Mouse (Mus musculus): Measurements from ENCODE around the gene Fbxl17. TPM values are rescaled to one million over a fixed set of nuclear protein-coding genes. Genes with fewer than 3 reads are reported as not detected.

The Fbxl17 gene
- total and polyA plus RNA-seq, 2 experiments from 2014 or later, result 10.7 to 32.0 TPM

DNA sequence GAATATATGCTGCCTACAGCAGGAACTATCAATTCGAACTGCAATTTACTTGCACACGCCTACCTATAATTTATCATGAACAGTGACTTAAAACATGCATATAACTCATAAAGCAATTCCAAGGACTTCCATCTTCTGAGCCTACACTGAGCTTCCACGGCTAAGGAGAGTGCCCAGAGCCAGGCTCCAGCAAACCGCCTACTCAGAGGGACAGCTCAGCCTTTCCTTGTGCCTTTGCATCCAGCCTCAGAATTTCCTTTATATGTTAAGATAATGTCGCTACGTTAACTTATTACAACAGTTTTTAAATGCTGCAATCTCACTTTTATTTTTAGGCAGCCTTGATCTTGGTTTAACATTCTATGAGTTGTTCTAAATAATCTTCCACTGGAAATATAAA, 80.3 kb downstream of the Fbxl17 start:
- Histone ChIP-seq H3K27ac (ENCODE audit: low read depth, low read length) (no peak overlapping the region), H3K4me1 (ENCODE audit: insufficient read depth) (no peaks in the 10 kb centered on the region), H3K4me3 (ENCODE audit: low read depth, low read length) (no peak overlapping the region), H3K36me3 (ENCODE audit: insufficient read depth) (no peaks in the 10 kb centered on the region), H3K9ac (no peak overlapping the region), H3K27me3 (ENCODE audit: insufficient read depth, low read length) (no peaks in the 10 kb centered on the region), H3K4me2 (ENCODE audit: low read depth) (no peak overlapping the region), H3K9me3 (ENCODE audit: low read length) (no peaks in the 10 kb centered on the region)
- 92% methylated on average over 6 of the region's 6 CpGs for WGBS
- no peak for ATAC-seq
- no peak for DNase-seq
- TF ChIP-seq CTCF (IDR thresholded peaks at IDR 0.05; ENCODE audit: low read depth), result no peak

DNA sequence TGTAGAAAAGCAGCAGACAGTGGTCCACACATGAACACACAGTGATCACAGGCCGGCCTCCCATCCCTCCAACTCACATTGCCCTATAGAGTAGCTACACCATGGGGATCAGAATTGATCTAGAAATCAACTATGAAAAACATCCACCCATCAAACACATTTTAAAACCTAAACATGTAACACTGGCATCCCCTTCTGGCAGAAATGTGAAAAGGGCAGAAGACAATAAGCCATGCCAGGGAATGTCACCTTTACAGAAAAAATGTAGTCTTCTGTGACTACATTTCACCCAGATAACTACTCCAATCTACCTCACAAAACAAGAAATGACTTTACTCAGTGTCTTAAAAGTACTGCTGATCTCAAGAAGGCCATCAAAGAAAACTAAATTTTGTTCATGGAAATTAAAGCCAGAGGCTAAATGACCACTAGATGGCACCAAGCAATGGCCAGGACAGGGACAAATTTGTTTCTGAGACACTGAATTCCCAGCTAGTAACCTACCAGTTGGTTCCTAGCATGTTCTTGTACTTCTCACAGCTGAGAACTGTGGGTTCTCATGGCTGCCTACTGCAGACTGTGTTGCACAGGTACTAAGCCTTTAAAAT, 85.7 kb downstream of the Fbxl17 start:
- H3K27me3 ChIP-seq (ENCODE audit: insufficient read depth, low read length), result no peaks in the 10 kb centered on the region
- peak; percentile 58 for TF ChIP-seq CTCF (IDR thresholded peaks at IDR 0.05; ENCODE audit: low read depth)
- 92% methylated on average over 1 of the region's 1 CpGs for WGBS
- no peak overlapping the region for H3K9ac ChIP-seq
- peak; percentile 22 for DNase-seq
- no peaks in the 10 kb centered on the region for H3K36me3 ChIP-seq (ENCODE audit: insufficient read depth)
- no peak overlapping the region for H3K4me2 ChIP-seq (ENCODE audit: low read depth)
- H3K9me3 ChIP-seq (ENCODE audit: low read length), result no peaks in the 10 kb centered on the region
- no peak overlapping the region for H3K27ac ChIP-seq (ENCODE audit: low read depth, low read length)
- H3K4me1 ChIP-seq (ENCODE audit: insufficient read depth), result no peaks in the 10 kb centered on the region
- no peak overlapping the region for H3K4me3 ChIP-seq (ENCODE audit: low read depth, low read length)
- no peak for ATAC-seq

- DNase-seq (no peak), ATAC-seq (no peak)
- Histone ChIP-seq H3K4me1 (ENCODE audit: insufficient read depth) (no peaks in the 10 kb centered on the region), H3K27me3 (ENCODE audit: insufficient read depth, low read length) (no peaks in the 10 kb centered on the region), H3K4me3 (ENCODE audit: low read depth, low read length) (no peak overlapping the region), H3K9ac (no peak overlapping the region), H3K27ac (ENCODE audit: low read depth, low read length) (no peak overlapping the region), H3K4me2 (ENCODE audit: low read depth) (no peak overlapping the region), H3K36me3 (ENCODE audit: insufficient read depth) (no peaks in the 10 kb centered on the region), H3K9me3 (ENCODE audit: low read length) (no peaks in the 10 kb centered on the region)
- TF ChIP-seq CTCF (IDR thresholded peaks at IDR 0.05; ENCODE audit: low read depth), result no peak
- WGBS, result 89% methylated on average over 3 of the region's 3 CpGs
Measured at GRCm38 (mm10) chr17:63411564-63411963, 88.3 kb downstream of the Fbxl17 start.

- no peak for ATAC-seq
- 97% methylated on average over 2 of the region's 2 CpGs for WGBS
Measured at GRCm38 (mm10) chr17:63410101-63410500, 89.7 kb downstream of the Fbxl17 start.

DNA sequence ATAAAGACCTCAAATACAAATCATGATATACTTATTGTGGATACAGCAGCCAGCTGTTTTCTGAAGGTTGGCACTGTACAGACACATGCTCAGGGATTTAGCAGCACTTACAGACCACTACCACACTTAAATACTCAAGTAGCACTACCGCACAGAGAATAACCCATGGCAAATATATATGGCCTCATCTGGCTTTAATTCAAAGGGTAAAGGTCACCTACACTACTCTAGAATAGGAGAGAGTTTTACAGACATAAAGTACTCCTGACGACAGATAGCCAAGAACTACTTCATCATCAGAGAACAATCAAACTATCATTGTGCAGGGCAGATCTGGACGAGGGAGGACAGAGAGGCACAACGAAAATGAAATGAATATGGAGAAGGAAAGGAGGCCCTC, 93.9 kb downstream of the Fbxl17 start:
- H3K4me2 ChIP-seq (ENCODE audit: low read depth), result no peak overlapping the region
- peaks cover 3% of the 10 kb centered on the region; the same call in 1 of the 2 replicates for H3K4me1 ChIP-seq (ENCODE audit: insufficient read depth)
- no peak overlapping the region for H3K27ac ChIP-seq (ENCODE audit: low read depth, low read length)
- no peak for TF ChIP-seq CTCF (IDR thresholded peaks at IDR 0.05; ENCODE audit: low read depth)
- DNase-seq (no peak), ATAC-seq (no peak)
- WGBS, result 74% methylated on average over 4 of the region's 4 CpGs
- H3K36me3 ChIP-seq (ENCODE audit: insufficient read depth), result no peaks in the 10 kb centered on the region
- no peak overlapping the region for H3K9ac ChIP-seq
- no peaks in the 10 kb centered on the region for H3K27me3 ChIP-seq (ENCODE audit: insufficient read depth, low read length)
- H3K9me3 ChIP-seq (ENCODE audit: low read length), result no peaks in the 10 kb centered on the region
- no peak overlapping the region for H3K4me3 ChIP-seq (ENCODE audit: low read depth, low read length)

More at GRCm38 (mm10) chr17:63410101-63410500, 89.7 kb downstream of the Fbxl17 start:
- no peak overlapping the region for H3K27ac ChIP-seq (ENCODE audit: low read depth, low read length)
- H3K9me3 ChIP-seq (ENCODE audit: low read length), result no peaks in the 10 kb centered on the region
- H3K9ac ChIP-seq, result no peak overlapping the region
- no peaks in the 10 kb centered on the region for H3K27me3 ChIP-seq (ENCODE audit: insufficient read depth, low read length)
- no peak for DNase-seq
- H3K4me3 ChIP-seq (ENCODE audit: low read depth, low read length), result no peak overlapping the region
- H3K4me2 ChIP-seq (ENCODE audit: low read depth), result no peak overlapping the region
- no peak for TF ChIP-seq CTCF (IDR thresholded peaks at IDR 0.05; ENCODE audit: low read depth)
- 0 out of 2 replicates have a peak, but pooled peaks cover 1% of the 10 kb centered on the region for H3K4me1 ChIP-seq (ENCODE audit: insufficient read depth)
- no peaks in the 10 kb centered on the region for H3K36me3 ChIP-seq (ENCODE audit: insufficient read depth)

- no peak for DNase-seq
Measured at GRCm38 (mm10) chr17:63405471-63405870, 94.3 kb downstream of the Fbxl17 start.

GRCm38 (mm10) chr17:63404968-63405367, 94.8 kb downstream of the Fbxl17 start:
- no peak for TF ChIP-seq CTCF (IDR thresholded peaks at IDR 0.05; ENCODE audit: low read depth)
- ATAC-seq (no peak), DNase-seq (peak; percentile 16)
- Histone ChIP-seq H3K9ac (no peak overlapping the region), H3K4me2 (ENCODE audit: low read depth) (no peak overlapping the region), H3K27me3 (ENCODE audit: insufficient read depth, low read length) (no peaks in the 10 kb centered on the region), H3K27ac (ENCODE audit: low read depth, low read length) (no peak overlapping the region), H3K4me3 (ENCODE audit: low read depth, low read length) (no peak overlapping the region), H3K36me3 (ENCODE audit: insufficient read depth) (no peaks in the 10 kb centered on the region), H3K9me3 (ENCODE audit: low read length) (no peaks in the 10 kb centered on the region), H3K4me1 (ENCODE audit: insufficient read depth) (peaks cover 3% of the 10 kb centered on the region; the same call in 1 of the 2 replicates)
- WGBS, result 25% methylated on average over 2 of the region's 2 CpGs

More at GRCm38 (mm10) chr17:63405471-63405870, 94.3 kb downstream of the Fbxl17 start:
- H3K4me3 ChIP-seq (ENCODE audit: low read depth, low read length), result no peak overlapping the region
- 75% methylated on average over 4 of the region's 4 CpGs for WGBS
- no peaks in the 10 kb centered on the region for H3K27me3 ChIP-seq (ENCODE audit: insufficient read depth, low read length)
- H3K27ac ChIP-seq (ENCODE audit: low read depth, low read length), result no peak overlapping the region
- no peak for ATAC-seq
- no peak overlapping the region for H3K4me2 ChIP-seq (ENCODE audit: low read depth)
- H3K36me3 ChIP-seq (ENCODE audit: insufficient read depth), result no peaks in the 10 kb centered on the region
- no peak for TF ChIP-seq CTCF (IDR thresholded peaks at IDR 0.05; ENCODE audit: low read depth)
- no peaks in the 10 kb centered on the region for H3K9me3 ChIP-seq (ENCODE audit: low read length)
- peaks cover 3% of the 10 kb centered on the region; the same call in 1 of the 2 replicates for H3K4me1 ChIP-seq (ENCODE audit: insufficient read depth)
- H3K9ac ChIP-seq, result no peak overlapping the region

All from forebrain, postnatal 0 days (tissue).